Mouse (Mus musculus) heart, postnatal 0 days (tissue): ENCODE results near the gene Atrnl1.

Source experiments
- CTCF ChIP-seq: IDR thresholded peaks from 2 replicates; pipeline ENCODE4 v1.5.1; 2016; ENCODE audit warnings: antibody characterized with exemption, control low read depth, low read depth
- EP300 ChIP-seq: IDR thresholded peaks from 2 replicates; pipeline ENCODE4 v1.6.1; 2016; ENCODE audit warnings: antibody characterized with exemption, low read depth

- no peak for TF ChIP-seq CTCF
- no peak for TF ChIP-seq EP300
These were observed 448.9 kb downstream of the Atrnl1 start for GRCm38 (mm10) chr19:58059719-58060118.
